Mouse (Mus musculus) forebrain, embryonic 16.5 days (tissue): Measurements from ENCODE around the gene Bicral. TPM values are rescaled to one million over a fixed set of nuclear protein-coding genes. Genes with fewer than 3 reads are reported as not detected.

Source experiments
- ATAC-seq: fragments of 200-750 bp; cut with Nextera tagmentation; 2 replicates; pipeline ENCODE4 v1.8.0; 2017; ENCODE audit warnings: mild to moderate bottlenecking, moderate library complexity
- H3K27ac ChIP-seq: fragments of 300-500 bp; sonication (generic); 2 replicates; pipeline ENCODE4 v1.5.1; 2014; ENCODE audit warnings: low read length, control low read depth
- H3K27me3 ChIP-seq: fragments of 300-500 bp; sonication (generic); replicated peaks from 2 replicates; pipeline ENCODE4 v1.6.1; 2014; ENCODE audit warnings: low read length; ENCODE audit not compliant: control insufficient read depth, insufficient read depth
- H3K36me3 ChIP-seq: fragments of 300-500 bp; sonication (generic); 2 replicates; pipeline ENCODE4 v1.6.1; 2014; ENCODE audit not compliant: control insufficient read depth, insufficient read depth
- H3K4me1 ChIP-seq: fragments of 300-500 bp; sonication (generic); replicated peaks from 2 replicates; pipeline ENCODE4 v1.6.1; 2014; ENCODE audit warnings: low read length; ENCODE audit not compliant: control insufficient read depth, insufficient read depth
- H3K4me2 ChIP-seq: fragments of 300-500 bp; sonication (generic); 2 replicates; pipeline ENCODE4 v1.6.1; 2014; ENCODE audit warnings: mild to moderate bottlenecking, low read length, control low read depth
- H3K4me3 ChIP-seq: fragments of 300-500 bp; sonication (generic); replicated peaks from 2 replicates; pipeline ENCODE4 v1.5.1; 2014; ENCODE audit warnings: mild to moderate bottlenecking, low read length, control low read depth
- H3K9ac ChIP-seq: fragments of 300-500 bp; sonication (generic); replicated peaks from 2 replicates; pipeline ENCODE4 v1.6.1; 2014; ENCODE audit warnings: low read depth, low read length, control low read depth
- H3K9me3 ChIP-seq: fragments of 300-500 bp; sonication (generic); 2 replicates; pipeline ENCODE4 v1.6.1; 2016; ENCODE audit warnings: low read length; ENCODE audit not compliant: control insufficient read depth
- WGBS: fragments of 180-500 bp; shearing (Covaris S2); extraction: QIAGEN DNeasy Blood & Tissue Kit; methylation state at CpG from one replicate; pipeline ENCODE4 v1.1.7; 2014; 5-methylcytosine and 5-hydroxymethylcytosine counted together
- polyA plus RNA-seq: library from polyadenylated mRNA; unstranded; fragments of >200 nt; fragmentation: Nextera tagmentation; extraction: Ambion mirVana; gene quantifications from 2 replicates; pipeline ENCODE4 v1.2.1, GENCODE M21; 2015

Gene Bicral
- polyA plus RNA-seq, 1 experiment from 2014 or later: 10.0 TPM

- no peak overlapping the region for H3K9ac ChIP-seq
- H3K4me2 ChIP-seq: no peak overlapping the region
- no peak for ATAC-seq
- no peaks in the 10 kb centered on the region for H3K27me3 ChIP-seq
- H3K9me3 ChIP-seq: no peaks in the 10 kb centered on the region
- 83% methylated on average over 8 of the region's 8 CpGs for WGBS
- 0 out of 2 replicates have a peak, but pooled peaks cover 3% of the 10 kb centered on the region for H3K4me1 ChIP-seq
- no peaks in the 10 kb centered on the region for H3K36me3 ChIP-seq
- H3K27ac ChIP-seq: no peak overlapping the region
- no peak overlapping the region for H3K4me3 ChIP-seq
Measured at GRCm38 (mm10) chr17:46876371-46876950, 18.2 kb upstream of the Bicral start.

GRCm38 (mm10) chr17:46875626-46876025 is 17.3 kb upstream of the Bicral start:
- H3K4me3 ChIP-seq: no peak overlapping the region
- H3K4me1 ChIP-seq: 0 out of 2 replicates have a peak, but pooled peaks cover 3% of the 10 kb centered on the region
- H3K36me3 ChIP-seq: no peaks in the 10 kb centered on the region
- no peak for ATAC-seq
- WGBS: 65% methylated on average over 3 of the region's 3 CpGs
- H3K9ac ChIP-seq: no peak overlapping the region
- H3K27me3 ChIP-seq: no peaks in the 10 kb centered on the region
- H3K27ac ChIP-seq: no peak overlapping the region
- no peak overlapping the region for H3K4me2 ChIP-seq
- no peaks in the 10 kb centered on the region for H3K9me3 ChIP-seq

- Histone ChIP-seq H3K4me3 (no peak overlapping the region), H3K27me3 (no peaks in the 10 kb centered on the region), H3K27ac (no peak overlapping the region), H3K9me3 (no peaks in the 10 kb centered on the region), H3K9ac (no peak overlapping the region), H3K4me2 (no peak overlapping the region), H3K4me1 (no peaks in the 10 kb centered on the region), H3K36me3 (no peaks in the 10 kb centered on the region)
- ATAC-seq: no peak
- WGBS: 49% methylated on average over 10 of the region's 10 CpGs
Measured at GRCm38 (mm10) chr17:46874133-46874532, 15.9 kb upstream of the Bicral start.

GRCm38 (mm10) chr17:46872806-46873205 is 14.5 kb upstream of the Bicral start:
- no peaks in the 10 kb centered on the region for H3K36me3 ChIP-seq
- no peak overlapping the region for H3K4me2 ChIP-seq
- no peaks in the 10 kb centered on the region for H3K9me3 ChIP-seq
- H3K4me3 ChIP-seq: no peak overlapping the region
- H3K4me1 ChIP-seq: no peaks in the 10 kb centered on the region
- no peak overlapping the region for H3K27ac ChIP-seq
- no peaks in the 10 kb centered on the region for H3K27me3 ChIP-seq
- no peak for ATAC-seq
- no peak overlapping the region for H3K9ac ChIP-seq
- 88% methylated on average over 7 of the region's 7 CpGs for WGBS

- Histone ChIP-seq H3K4me1 (no peaks in the 10 kb centered on the region), H3K36me3 (no peaks in the 10 kb centered on the region), H3K27ac (no peak overlapping the region), H3K27me3 (no peaks in the 10 kb centered on the region), H3K9me3 (no peaks in the 10 kb centered on the region), H3K9ac (no peak overlapping the region), H3K4me3 (no peak overlapping the region), H3K4me2 (no peak overlapping the region)
- WGBS: 63% methylated on average over 1 of the region's 1 CpGs
- no peak for ATAC-seq
Measured at GRCm38 (mm10) chr17:46870913-46871312, 12.6 kb upstream of the Bicral start.

GRCm38 (mm10) chr17:46870204-46870798 is 12.0 kb upstream of the Bicral start:
- Histone ChIP-seq H3K4me1 (no peaks in the 10 kb centered on the region), H3K27ac (no peak overlapping the region), H3K27me3 (no peaks in the 10 kb centered on the region), H3K36me3 (no peaks in the 10 kb centered on the region), H3K9me3 (no peaks in the 10 kb centered on the region), H3K4me2 (no peak overlapping the region), H3K4me3 (no peak overlapping the region), H3K9ac (no peak overlapping the region)
- WGBS: 91% methylated on average over 5 of the region's 5 CpGs
- no peak for ATAC-seq

GRCm38 (mm10) chr17:46866836-46867235 is 8.6 kb upstream of the Bicral start:
- no peak overlapping the region for H3K4me2 ChIP-seq
- H3K27ac ChIP-seq: no peak overlapping the region
- 93% methylated on average over 12 of the region's 12 CpGs for WGBS

GRCm38 (mm10) chr17:46864566-46865195 is 6.4 kb upstream of the Bicral start:
- Histone ChIP-seq H3K27me3 (no peaks in the 10 kb centered on the region), H3K4me2 (no peak overlapping the region), H3K9me3 (no peaks in the 10 kb centered on the region), H3K9ac (no peak overlapping the region), H3K27ac (no peak overlapping the region), H3K4me3 (no peak overlapping the region), H3K4me1 (peaks cover 10% of the 10 kb centered on the region; the same call in 1 of the 2 replicates), H3K36me3 (no peaks in the 10 kb centered on the region)
- ATAC-seq: no peak
- WGBS: 80% methylated on average over 7 of the region's 7 CpGs

More at GRCm38 (mm10) chr17:46866836-46867235, 8.6 kb upstream of the Bicral start:
- Histone ChIP-seq H3K36me3 (no peaks in the 10 kb centered on the region), H3K4me1 (no peaks in the 10 kb centered on the region), H3K9me3 (no peaks in the 10 kb centered on the region), H3K4me3 (no peak overlapping the region), H3K9ac (no peak overlapping the region), H3K27me3 (no peaks in the 10 kb centered on the region)
- no peak for ATAC-seq

- no peak for ATAC-seq
Measured at GRCm38 (mm10) chr17:46860120-46860519, 1.8 kb upstream of the Bicral start.

More at GRCm38 (mm10) chr17:46860120-46860519, 1.8 kb upstream of the Bicral start:
- Histone ChIP-seq H3K4me3 (no peak overlapping the region), H3K4me1 (peaks cover 24% of the 10 kb centered on the region), H3K9me3 (no peaks in the 10 kb centered on the region), H3K9ac (no peak overlapping the region), H3K4me2 (no peak overlapping the region), H3K36me3 (no peaks in the 10 kb centered on the region), H3K27ac (no peak overlapping the region; the same call in 1 of the 2 replicates), H3K27me3 (no peaks in the 10 kb centered on the region)
- WGBS: 21% methylated on average over 4 of the region's 4 CpGs
